Mouse (Mus musculus) E14TG2a.4 (cell line): Measurements from ENCODE around the gene Aggf1.
"Not testable (repeated sequence)": the region's sequence is repeated elsewhere in the genome, so short reads cannot be mapped to it uniquely, and the experiment has no call there.

Experiments used
- H3K27me3 ChIP-seq: 2 replicates; pipeline ENCODE4 v1.6.1; 2014; ENCODE audit warnings: low read length, control low read depth; ENCODE audit not compliant: insufficient read depth
- H3K36me3 ChIP-seq: 2 replicates; pipeline ENCODE4 v1.6.1; 2014; ENCODE audit warnings: low read length, control low read depth; ENCODE audit not compliant: insufficient read depth
- H3K4me1 ChIP-seq: replicated peaks from 2 replicates; pipeline ENCODE4 v1.6.1; 2014; ENCODE audit warnings: low read depth, low read length, control low read depth
- H3K4me3 ChIP-seq: replicated peaks from 2 replicates; pipeline ENCODE4 v1.5.1; 2014; ENCODE audit warnings: mild to moderate bottlenecking, low read length
- H3K9me3 ChIP-seq: 2 replicates; pipeline ENCODE4 v1.6.1; 2014; ENCODE audit warnings: low read length, control low read depth
- CTCF ChIP-seq: conservative IDR thresholded peaks from 2 replicates; pipeline ENCODE4 v1.5.1; 2014; ENCODE audit warnings: low read length
- NANOG ChIP-seq: IDR thresholded peaks from 2 replicates; pipeline ENCODE4 v1.6.1; 2014; ENCODE audit warnings: borderline replicate concordance, low read length, mixed read lengths
- POU5F1 ChIP-seq: IDR thresholded peaks from 2 replicates; pipeline ENCODE4 v1.6.1; 2014; ENCODE audit warnings: low read length, borderline replicate concordance

Aggf1 gene

DNA sequence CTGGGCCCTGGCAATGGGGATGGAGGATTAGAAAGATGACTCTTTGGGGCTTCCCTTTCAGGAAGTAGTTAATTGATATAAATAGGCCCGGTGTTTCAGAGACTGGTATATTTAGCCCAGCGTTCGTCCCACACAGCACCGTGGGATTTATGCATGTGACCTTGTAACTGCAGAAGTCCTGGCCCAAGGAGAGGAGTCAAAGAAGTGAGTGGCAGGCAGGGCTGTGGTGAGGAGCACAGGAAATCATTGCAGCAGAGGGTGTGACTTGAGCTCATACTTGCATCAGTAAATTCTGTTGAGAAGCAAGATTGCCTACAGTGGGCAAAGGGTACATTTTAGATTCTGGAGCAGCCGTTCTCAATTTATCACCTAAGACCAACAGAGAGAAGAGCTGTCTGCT lies 7.3 kb upstream of the Aggf1 start:
- H3K4me1 ChIP-seq, result no peaks in the 10 kb centered on the region
- H3K4me3 ChIP-seq, result no peak overlapping the region
- no peaks in the 10 kb centered on the region; the same call in 1 of the 2 replicates for H3K27me3 ChIP-seq
- peaks cover 1% of the 10 kb centered on the region; the same call in 1 of the 2 replicates for H3K9me3 ChIP-seq
- H3K36me3 ChIP-seq, result no peaks in the 10 kb centered on the region
- no peak for TF ChIP-seq POU5F1
- no peak for TF ChIP-seq NANOG

DNA sequence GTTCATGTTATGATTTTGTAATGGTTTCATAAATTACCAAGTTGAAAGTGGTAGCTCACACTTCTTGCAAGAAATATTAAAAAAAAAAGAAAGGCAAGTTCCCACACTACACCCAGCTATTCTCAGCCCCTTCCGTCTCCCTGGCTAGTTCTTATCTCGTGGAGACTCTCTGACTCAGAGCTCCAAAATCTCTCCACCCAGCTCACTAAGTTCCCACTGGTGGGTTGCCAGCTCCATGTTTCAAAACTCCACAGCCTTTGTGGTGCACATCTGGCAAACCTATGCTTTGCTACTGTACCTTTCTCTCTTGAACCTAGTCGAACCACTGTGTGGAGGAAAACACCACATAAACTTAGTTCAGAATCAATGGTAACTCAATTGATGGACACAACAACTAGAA lies 3.5 kb upstream of the Aggf1 start:
- H3K9me3 ChIP-seq, result peaks cover 12% of the 10 kb centered on the region
- H3K4me1 ChIP-seq, result peaks cover 10% of the 10 kb centered on the region
- H3K4me3 ChIP-seq, result no peak overlapping the region
- H3K27me3 ChIP-seq, result no peaks in the 10 kb centered on the region
- no peaks in the 10 kb centered on the region for H3K36me3 ChIP-seq
- TF ChIP-seq NANOG, result no peak
- TF ChIP-seq CTCF, result no peak
- TF ChIP-seq POU5F1, result no peak

DNA sequence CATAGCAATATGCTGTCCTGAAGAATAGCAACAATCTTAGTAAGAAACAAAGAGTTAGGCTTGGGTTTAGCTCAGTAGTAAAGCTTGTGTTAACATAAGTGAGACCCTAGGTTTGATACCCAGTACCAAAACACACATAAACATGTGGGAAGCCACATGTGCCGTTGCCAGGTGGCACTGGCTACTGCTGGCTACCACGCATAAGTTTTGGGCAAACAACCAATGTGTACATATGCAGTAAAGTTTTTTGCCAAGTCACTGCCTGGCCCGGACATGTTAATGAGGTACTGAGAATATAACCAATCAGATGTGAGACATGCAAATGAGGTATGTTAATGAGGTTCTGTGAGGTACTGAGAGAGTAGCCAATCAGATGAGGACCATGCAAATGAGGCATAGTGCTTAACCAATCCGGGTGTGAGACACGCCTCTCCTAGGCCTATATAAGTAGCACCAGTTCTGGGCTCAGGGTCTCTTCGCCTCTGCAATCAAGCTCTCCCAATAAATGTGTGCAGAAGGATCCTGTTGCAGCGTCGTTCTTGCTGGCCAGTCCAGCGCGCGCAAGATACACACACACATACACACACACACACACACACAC lies 1.6 kb upstream of the Aggf1 start:
- peaks cover 27% of the 10 kb centered on the region for H3K4me1 ChIP-seq
- not testable (repeated sequence) for H3K4me3 ChIP-seq, H3K36me3 ChIP-seq, H3K27me3 ChIP-seq
- peaks cover 12% of the 10 kb centered on the region for H3K9me3 ChIP-seq

DNA sequence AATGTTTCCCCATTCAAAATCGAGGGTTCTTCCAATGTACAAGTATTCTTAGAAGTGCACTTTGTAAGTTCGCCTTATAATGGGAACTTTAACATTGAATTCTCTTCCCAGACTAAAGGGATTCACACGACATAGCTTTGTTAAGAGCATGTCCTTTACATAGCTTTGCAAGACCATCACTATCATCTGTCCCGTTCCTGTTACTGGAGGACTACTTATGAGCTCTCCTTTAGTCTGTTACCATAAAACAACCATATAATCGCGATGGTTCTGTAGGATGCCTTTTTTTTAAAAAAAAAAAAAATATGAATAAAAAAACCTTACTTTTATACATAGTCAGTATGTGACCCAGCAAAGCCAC lies 382 bp upstream of the Aggf1 start:
- Histone ChIP-seq H3K4me3 (peak overlapping the region; percentile 97), H3K36me3 (peaks cover 15% of the 10 kb centered on the region), H3K4me1 (peaks cover 27% of the 10 kb centered on the region), H3K9me3 (peaks cover 12% of the 10 kb centered on the region), H3K27me3 (no peaks in the 10 kb centered on the region)
- TF ChIP-seq CTCF (no peak), NANOG (no peak)

DNA sequence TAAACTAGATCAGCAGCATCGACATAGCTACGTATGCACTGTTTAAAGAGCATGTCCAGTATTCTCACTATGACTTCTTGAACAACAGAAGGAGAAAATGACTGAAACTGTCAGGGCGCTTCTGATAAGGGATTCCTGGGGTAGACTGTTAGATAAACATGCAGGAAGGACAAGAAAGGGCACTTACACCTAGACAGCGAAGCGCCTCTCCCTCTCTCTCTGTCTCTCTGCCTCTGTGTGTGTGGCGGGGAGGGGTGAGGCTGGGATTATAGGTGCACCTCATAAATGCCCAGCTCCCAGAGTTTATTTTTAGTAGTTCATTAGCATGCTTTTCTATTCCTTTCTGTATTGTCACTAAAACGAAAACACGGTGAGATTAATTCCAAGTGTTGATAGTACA lies 8.8 kb downstream of the Aggf1 start:
- H3K36me3 ChIP-seq, result peaks cover 95% of the 10 kb centered on the region
- no peak for TF ChIP-seq CTCF
- no peak for TF ChIP-seq NANOG
- no peak for TF ChIP-seq POU5F1
- no peak overlapping the region for H3K4me3 ChIP-seq
- no peaks in the 10 kb centered on the region; the same call in 1 of the 2 replicates for H3K4me1 ChIP-seq
- H3K9me3 ChIP-seq, result no peaks in the 10 kb centered on the region
- no peaks in the 10 kb centered on the region for H3K27me3 ChIP-seq

DNA sequence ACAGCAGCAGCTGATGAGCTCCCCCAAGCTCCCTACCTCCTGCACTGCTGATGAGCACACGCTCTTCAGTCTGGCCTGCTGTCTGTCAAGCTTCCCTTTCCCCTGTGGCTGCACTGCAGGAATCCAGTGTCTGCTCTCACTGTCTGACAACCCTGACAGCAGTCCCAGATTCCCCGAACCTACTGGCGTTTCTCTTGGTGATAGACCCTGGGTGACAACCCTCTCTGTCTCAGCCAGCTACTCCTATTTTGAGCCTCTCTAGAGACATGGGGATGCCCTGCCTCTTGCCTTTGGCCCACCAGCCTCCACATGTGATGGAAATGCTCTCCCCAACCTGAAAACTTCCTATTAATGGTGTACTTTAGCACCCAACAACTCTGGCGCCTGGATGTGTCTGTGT lies 11.7 kb downstream of the Aggf1 start:
- Histone ChIP-seq H3K36me3 (peaks cover 94% of the 10 kb centered on the region), H3K4me3 (no peak overlapping the region), H3K27me3 (no peaks in the 10 kb centered on the region), H3K9me3 (no peaks in the 10 kb centered on the region), H3K4me1 (no peaks in the 10 kb centered on the region; the same call in 1 of the 2 replicates)
- TF ChIP-seq CTCF (no peak), POU5F1 (no peak), NANOG (no peak)

DNA sequence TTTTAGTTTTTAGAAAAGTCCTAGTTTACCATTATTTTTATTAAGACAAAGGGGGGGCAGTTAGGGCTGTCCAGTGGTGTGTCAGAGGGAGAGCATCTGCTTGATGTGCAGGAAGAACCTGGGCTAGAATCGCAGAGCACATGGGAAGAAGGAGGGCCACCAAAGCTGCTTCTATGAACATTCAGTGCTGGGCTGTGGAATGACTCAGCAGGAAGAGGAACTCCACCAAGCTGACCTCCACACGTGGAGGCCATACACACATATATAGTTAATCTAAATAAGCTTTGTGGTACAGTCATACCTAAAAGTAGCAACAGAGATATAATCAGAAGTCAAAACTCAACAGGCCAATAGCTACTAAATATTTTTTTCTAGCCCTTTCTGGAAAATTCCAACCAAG lies 16.9 kb downstream of the Aggf1 start:
- Histone ChIP-seq H3K27me3 (no peaks in the 10 kb centered on the region), H3K9me3 (no peaks in the 10 kb centered on the region), H3K4me3 (no peak overlapping the region), H3K4me1 (no peaks in the 10 kb centered on the region), H3K36me3 (peaks cover 99% of the 10 kb centered on the region)
- TF ChIP-seq POU5F1 (no peak), NANOG (no peak), CTCF (no peak)

DNA sequence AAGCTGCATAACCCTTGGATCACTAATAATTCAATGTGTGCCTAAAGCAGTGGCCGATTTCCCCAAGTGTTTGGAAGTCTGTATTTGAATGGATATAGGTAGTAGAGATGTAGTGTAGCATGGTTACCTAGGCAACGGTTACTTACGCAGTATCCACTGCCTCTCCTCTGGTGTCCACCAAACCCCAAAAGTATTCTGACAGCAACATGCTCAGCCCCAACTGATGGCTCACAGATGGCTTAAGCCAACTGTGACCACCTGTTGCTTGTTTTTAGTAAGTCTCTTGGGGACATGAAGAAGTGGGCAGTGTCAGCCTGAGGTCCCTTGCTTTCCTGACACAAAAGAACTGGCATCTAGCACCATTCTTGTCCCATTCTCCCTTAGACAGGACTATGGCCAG lies 26.7 kb downstream of the Aggf1 start:
- TF ChIP-seq NANOG (no peak), CTCF (no peak), POU5F1 (no peak)
- Histone ChIP-seq H3K4me1 (0 out of 2 replicates have a peak, but pooled peaks cover 12% of the 10 kb centered on the region), H3K36me3 (peaks cover 38% of the 10 kb centered on the region), H3K27me3 (no peaks in the 10 kb centered on the region), H3K4me3 (no peak overlapping the region), H3K9me3 (no peaks in the 10 kb centered on the region)

DNA sequence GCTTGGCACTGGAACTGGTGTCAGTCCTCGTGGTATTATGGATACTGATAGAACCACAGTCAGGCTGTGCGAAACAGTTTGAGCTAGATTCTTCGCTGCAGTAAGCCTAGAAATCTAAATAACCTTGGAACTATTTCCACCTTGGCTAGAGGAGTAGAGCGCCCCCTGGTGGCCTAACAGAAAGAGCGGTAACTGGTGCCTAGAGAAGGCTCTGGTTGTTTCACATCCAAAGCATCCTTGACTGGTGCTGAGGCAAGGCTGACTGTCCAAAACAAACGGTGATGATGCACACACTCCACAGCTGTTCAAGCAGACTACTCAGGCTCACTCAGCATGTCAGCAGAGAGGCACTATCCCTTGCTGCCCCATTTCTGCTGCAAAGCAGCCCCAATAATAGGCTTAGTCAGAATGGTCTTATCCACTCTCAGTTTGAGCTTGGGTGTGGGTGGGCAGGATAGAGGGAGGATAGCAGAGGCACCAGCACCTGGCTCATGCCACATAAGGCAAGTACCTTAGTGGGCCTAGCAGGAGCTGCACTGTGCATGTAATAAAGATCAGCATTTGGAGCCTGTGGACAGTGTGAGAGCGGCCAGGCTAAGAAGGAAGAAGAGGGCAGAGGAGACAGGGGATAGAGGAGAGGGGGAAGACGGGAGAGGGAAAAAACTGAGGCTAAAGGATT lies 28.0 kb downstream of the Aggf1 start:
- no peak for TF ChIP-seq NANOG
- TF ChIP-seq CTCF, result peak; percentile 85
- Histone ChIP-seq H3K27me3 (no peaks in the 10 kb centered on the region), H3K4me3 (no peak overlapping the region), H3K36me3 (peaks cover 26% of the 10 kb centered on the region), H3K4me1 (0 out of 2 replicates have a peak, but pooled peaks cover 12% of the 10 kb centered on the region), H3K9me3 (no peaks in the 10 kb centered on the region)
